Comparison of ENCODE assay signal across 16 mouse cellular contexts in the genomic region with DNA sequence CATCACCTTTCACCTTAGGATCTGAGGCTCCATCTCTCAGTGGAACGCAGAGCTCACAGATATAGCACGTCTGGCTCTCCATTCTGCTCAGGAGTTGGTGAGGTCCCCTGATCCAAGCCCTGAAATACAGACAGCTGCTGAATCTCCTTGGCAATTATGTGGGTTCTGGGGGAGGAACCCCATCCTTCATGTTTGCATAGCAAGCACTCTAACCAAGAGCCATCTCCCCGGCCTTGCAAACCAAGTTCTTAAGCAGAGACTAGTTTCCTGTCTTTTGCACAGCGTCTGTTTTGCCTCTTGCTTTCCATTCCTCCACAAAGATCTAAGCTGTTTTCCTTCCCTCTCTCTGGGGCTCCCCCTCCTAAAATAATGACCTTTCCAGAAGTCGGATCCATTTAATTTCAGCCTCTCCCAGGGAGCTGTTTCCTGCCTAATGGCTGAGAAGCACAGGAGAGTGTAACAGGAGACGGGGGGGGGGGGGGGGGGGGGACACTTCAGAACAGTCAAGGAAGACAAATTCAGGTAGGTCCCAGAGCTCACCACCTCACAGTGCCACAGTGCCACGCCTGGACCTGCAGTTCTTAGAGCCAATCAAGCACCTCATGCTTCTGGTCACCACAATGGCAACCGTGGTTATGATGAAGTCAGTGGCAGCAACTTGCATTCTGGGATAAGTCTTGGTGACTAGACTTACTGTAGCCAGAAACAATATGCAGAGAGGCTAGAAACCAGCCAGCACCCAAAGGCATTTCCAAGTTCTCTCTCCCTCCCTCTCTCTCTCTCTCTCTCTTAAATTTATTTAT. TPM values are rescaled to one million over a fixed set of nuclear protein-coding genes. Genes with fewer than 3 reads are reported as not detected.
A peak's percentile ranks its signal among the peaks of the same experiment; 100 is the strongest.
DNase-seq lines count a peak whose midpoint lies in the region; ATAC-seq and TF ChIP-seq lines count a peak whose summit lies in the region.
"Had no signal": no experiment of that assay in that cellular context is flagged by ENCODE, and none has a peak within 500 bp of the region (broad histone marks: within the 10 kb centered on the region; RNA-seq: fewer than 3 reads in every experiment).

No protein-coding gene starts in this region.

- H3K4me1 ChIP-seq in kidney, postnatal 0 days (replicated peaks; ENCODE audit: insufficient read depth, low read length), result no peaks in the 10 kb centered on the region
- peaks cover 17% of the 10 kb centered on the region for H3K4me1 ChIP-seq in limb, embryonic 10.5 days
- 0 out of 2 replicates have a peak, but pooled peaks cover under 1% of the 10 kb centered on the region for H3K4me1 ChIP-seq in hindbrain, postnatal 0 days (ENCODE audit: insufficient read depth, low read length)
- peaks cover 14% of the 10 kb centered on the region for H3K4me1 ChIP-seq in midbrain, embryonic 16.5 days (ENCODE audit: control insufficient read depth, insufficient read depth, low read length)

- no peaks in the 10 kb centered on the region for H3K36me3 ChIP-seq in kidney, postnatal 0 days (ENCODE audit: insufficient read depth, low read length)
- no peaks in the 10 kb centered on the region for H3K36me3 ChIP-seq in limb, embryonic 10.5 days
- no peaks in the 10 kb centered on the region for H3K36me3 ChIP-seq in hindbrain, postnatal 0 days (ENCODE audit: insufficient read depth, low read length)
- 0 out of 2 replicates have a peak, but pooled peaks cover 2% of the 10 kb centered on the region for H3K36me3 ChIP-seq in midbrain, embryonic 16.5 days (ENCODE audit: control insufficient read depth, insufficient read depth, low read length)
- H3K36me3 ChIP-seq: forebrain, embryonic 12.5 days had no signal

- 38% methylated on average over 7 of the region's 8 CpGs for WGBS in kidney, postnatal 0 days
- WGBS in limb, embryonic 10.5 days, result 56% methylated on average over 8 of the region's 8 CpGs
- 71% methylated on average over 8 of the region's 8 CpGs for WGBS in hindbrain, postnatal 0 days
- whole genome bisulfite sequencing in midbrain, embryonic 16.5 days, result 75% methylated on average over 7 of the region's 8 CpGs

- no peak for TF ChIP-seq CTCF in kidney, postnatal 0 days (IDR thresholded peaks at IDR 0.05; ENCODE audit: low read depth)
- no peak for TF ChIP-seq CTCF in hindbrain, postnatal 0 days (IDR thresholded peaks at IDR 0.05; ENCODE audit: low read depth)

- no peak overlapping the region for H3K4me2 ChIP-seq in kidney, postnatal 0 days (ENCODE audit: low read length)
- no peak overlapping the region for H3K4me2 ChIP-seq in hindbrain, postnatal 0 days (ENCODE audit: low read depth, low read length)
- no peak overlapping the region for H3K4me2 ChIP-seq in midbrain, embryonic 16.5 days (ENCODE audit: low read length)
- H3K4me2 ChIP-seq: forebrain, embryonic 12.5 days; midbrain, embryonic 13.5 days had no signal

- no peaks in the 10 kb centered on the region for H3K27me3 ChIP-seq in kidney, postnatal 0 days (ENCODE audit: insufficient read depth, low read length)
- no peaks in the 10 kb centered on the region for H3K27me3 ChIP-seq in limb, embryonic 10.5 days (ENCODE audit: low read depth, poor library complexity, severe bottlenecking)
- H3K27me3 ChIP-seq in hindbrain, postnatal 0 days (ENCODE audit: insufficient read depth, low read length), result no peaks in the 10 kb centered on the region
- no peaks in the 10 kb centered on the region for H3K27me3 ChIP-seq in midbrain, embryonic 16.5 days (ENCODE audit: control insufficient read depth, insufficient read depth, low read depth, low read length)
- H3K27me3 ChIP-seq: forebrain, embryonic 12.5 days; midbrain, embryonic 13.5 days had no signal

- ATAC-seq in kidney, postnatal 0 days (replicated peaks; ENCODE audit: low FRiP score, low read depth), result no peak
- ATAC-seq in activated CD4-positive, CD25-positive, alpha-beta regulatory T cell, adult 4 months, result peak; percentile 47
- ATAC-seq in hindbrain, postnatal 0 days, result no peak
- no peak for ATAC-seq in midbrain, embryonic 16.5 days
- ATAC-seq: midbrain, embryonic 13.5 days had no signal

- H3K9me3 ChIP-seq in kidney, postnatal 0 days (replicated peaks; ENCODE audit: low read length), result no peaks in the 10 kb centered on the region
- H3K9me3 ChIP-seq in limb, embryonic 10.5 days (replicated peaks), result no peaks in the 10 kb centered on the region
- H3K9me3 ChIP-seq in hindbrain, postnatal 0 days (ENCODE audit: low read length), result no peaks in the 10 kb centered on the region
- no peaks in the 10 kb centered on the region for H3K9me3 ChIP-seq in midbrain, embryonic 16.5 days (replicated peaks; ENCODE audit: control insufficient read depth, low read length, poor library complexity, severe bottlenecking)
- H3K9me3 ChIP-seq: forebrain, embryonic 12.5 days; midbrain, embryonic 13.5 days had no signal

- DNase-seq in kidney, postnatal 0 days (ENCODE audit: low spot score), result peak; percentile 78
- no peak for DNase-seq in kidney, postnatal 10 days
- no peak for DNase-seq in limb, embryonic 10.5 days (ENCODE audit: low spot score)
- peak; percentile 49 to 52 for DNase-seq in thymus, postnatal 10 days (ENCODE audit: low spot score in 2 of 2)
- DNase-seq in hindbrain, postnatal 0 days (ENCODE audit: low spot score), result no peak
- no peak for DNase-seq in gastrocnemius, adult 8-10 months (ENCODE audit: low spot score in 2 of 2)
- DNase-seq: cerebellum, adult 8-10 months; gastrocnemius, adult 2 months; heart, postnatal 14 days; lung, postnatal 14 days; right cerebral cortex, adult 18-20 months had no signal

- no peak overlapping the region for H3K27ac ChIP-seq in kidney, postnatal 0 days
- H3K27ac ChIP-seq in limb, embryonic 10.5 days, result peak overlapping the region; percentile 56
- no peak overlapping the region for H3K27ac ChIP-seq in hindbrain, postnatal 0 days
- no peak overlapping the region for H3K27ac ChIP-seq in midbrain, embryonic 16.5 days (ENCODE audit: low read length)
- H3K27ac ChIP-seq: forebrain, embryonic 12.5 days; gastrocnemius, adult 2 months; liver, embryonic 14.5 days; midbrain, embryonic 13.5 days had no signal

- no peak overlapping the region for H3K4me3 ChIP-seq in kidney, postnatal 0 days (replicated peaks; ENCODE audit: low read depth, low read length)
- no peak overlapping the region for H3K4me3 ChIP-seq in limb, embryonic 10.5 days
- no peak overlapping the region for H3K4me3 ChIP-seq in hindbrain, postnatal 0 days (ENCODE audit: low read length)
- no peak overlapping the region for H3K4me3 ChIP-seq in midbrain, embryonic 16.5 days (ENCODE audit: low read depth, low read length)
- H3K4me3 ChIP-seq: forebrain, embryonic 12.5 days; gastrocnemius, adult 2 months; midbrain, embryonic 13.5 days had no signal

- H3K9ac ChIP-seq in kidney, postnatal 0 days (ENCODE audit: low read depth, low read length), result no peak overlapping the region
- H3K9ac ChIP-seq in hindbrain, postnatal 0 days (replicated peaks; ENCODE audit: low read length), result no peak overlapping the region
- no peak overlapping the region for H3K9ac ChIP-seq in midbrain, embryonic 16.5 days (ENCODE audit: low read depth, low read length)
- H3K9ac ChIP-seq: forebrain, embryonic 12.5 days; liver, embryonic 14.5 days; midbrain, embryonic 13.5 days had no signal

RNA-seq across cellular contexts. Expression of a gene that starts 18.0 kb away (rescaled TPM):
- polyA plus RNA-seq in kidney, postnatal 0 days (2015; fragmentation: Nextera tagmentation; extraction: Ambion mirVana), result 2.3 and 2.4 TPM in 2 replicates
- polyA plus RNA-seq in activated CD4-positive, CD25-positive, alpha-beta regulatory T cell, adult 4 months (2017; shearing (Covaris generic)), result 10 to 100 TPM; 10.6 to 11.5 TPM
- polyA plus RNA-seq in limb, embryonic 10.5 days (2016; fragmentation: Nextera tagmentation; extraction: Ambion mirVana), result 0.73 and 0.91 TPM in 2 replicates
- 14.8 and 18.0 TPM in 2 replicates for total RNA-seq in hindbrain, postnatal 0 days (2014; rRNA removed)
- 3.2 and 3.7 TPM in 2 replicates for polyA plus RNA-seq in hindbrain, postnatal 0 days (2015; fragmentation: Nextera tagmentation; extraction: Ambion mirVana)
- total RNA-seq in gastrocnemius, adult 8-10 months (2022), result under 1 TPM; 0.08 to 0.19 (median 0.13) TPM
- polyA plus RNA-seq in midbrain, embryonic 16.5 days (2015; fragmentation: Nextera tagmentation; extraction: Ambion mirVana), result 7.5 and 8.3 TPM in 2 replicates

Comparison
In these comparisons a context has a peak if more than half of its experiments do, and no peak if none do; other contexts are left out.
1. DNase-seq: peak in kidney, postnatal 0 days (single experiment) and thymus, postnatal 10 days (2 of 2); none in kidney, postnatal 10 days (single experiment), limb, embryonic 10.5 days (single experiment), hindbrain, postnatal 0 days (single experiment) and gastrocnemius, adult 8-10 months (0 of 2).